Mouse (Mus musculus): ENCODE data around the gene Zpr1.

The Zpr1 gene

DNA sequence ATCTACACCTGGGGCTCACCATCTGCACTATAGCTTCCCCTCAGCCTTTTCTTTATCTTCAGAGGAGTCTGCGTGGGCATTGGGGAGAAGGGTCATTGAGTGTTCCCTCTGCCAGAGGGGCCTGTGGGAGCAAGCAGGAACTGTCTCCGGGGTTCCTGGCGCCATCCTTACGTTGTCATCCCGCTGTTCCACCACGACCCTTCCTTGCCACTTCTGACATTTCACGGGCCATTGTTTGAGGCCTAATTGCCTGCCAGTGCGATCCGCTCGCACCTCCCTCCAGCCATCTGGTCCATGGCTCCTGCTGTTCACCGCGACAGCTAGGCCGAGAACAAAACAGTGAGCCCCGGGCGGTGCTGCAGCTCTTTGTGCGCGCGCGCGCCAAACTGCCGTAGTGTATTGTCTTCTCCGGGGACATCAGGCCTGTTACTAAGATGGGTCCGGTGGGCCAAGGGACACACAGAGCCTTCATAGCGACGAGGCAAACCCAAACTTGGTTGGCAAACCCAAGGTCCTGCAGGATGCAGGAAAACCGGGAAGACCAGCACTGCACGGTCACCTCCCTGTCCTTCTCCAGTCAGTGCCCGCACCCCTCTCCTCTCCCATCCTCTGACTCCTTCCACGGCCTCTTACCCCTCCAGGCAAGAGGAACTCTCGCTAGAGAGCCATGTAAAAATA lies 55.8 kb downstream of the Zpr1 start:
- peak; percentile 11 for DNase-seq (ENCODE audit: low read depth, low spot score)

DNA sequence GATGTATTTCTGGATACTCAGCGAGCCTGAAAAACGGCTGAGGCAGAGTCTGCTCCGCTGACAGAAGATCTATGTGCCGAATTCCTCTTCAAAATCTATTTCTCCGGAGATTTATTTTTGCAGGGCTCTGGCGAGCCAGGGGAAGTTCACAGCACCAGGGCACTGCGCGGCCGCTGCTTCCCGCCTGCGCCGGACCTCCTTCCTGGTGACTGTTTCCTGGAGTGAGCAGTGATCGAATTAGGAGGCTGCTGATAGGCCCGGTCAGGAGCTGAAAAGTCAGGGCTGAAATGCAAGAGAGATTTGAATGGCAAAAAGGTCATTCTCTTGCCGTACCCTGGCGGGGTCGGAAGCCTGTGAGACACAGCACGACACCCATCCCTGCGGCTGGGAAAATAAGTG lies 56.4 kb downstream of the Zpr1 start:
- DNase-seq (ENCODE audit: low read depth, low spot score) = no peak

DNA sequence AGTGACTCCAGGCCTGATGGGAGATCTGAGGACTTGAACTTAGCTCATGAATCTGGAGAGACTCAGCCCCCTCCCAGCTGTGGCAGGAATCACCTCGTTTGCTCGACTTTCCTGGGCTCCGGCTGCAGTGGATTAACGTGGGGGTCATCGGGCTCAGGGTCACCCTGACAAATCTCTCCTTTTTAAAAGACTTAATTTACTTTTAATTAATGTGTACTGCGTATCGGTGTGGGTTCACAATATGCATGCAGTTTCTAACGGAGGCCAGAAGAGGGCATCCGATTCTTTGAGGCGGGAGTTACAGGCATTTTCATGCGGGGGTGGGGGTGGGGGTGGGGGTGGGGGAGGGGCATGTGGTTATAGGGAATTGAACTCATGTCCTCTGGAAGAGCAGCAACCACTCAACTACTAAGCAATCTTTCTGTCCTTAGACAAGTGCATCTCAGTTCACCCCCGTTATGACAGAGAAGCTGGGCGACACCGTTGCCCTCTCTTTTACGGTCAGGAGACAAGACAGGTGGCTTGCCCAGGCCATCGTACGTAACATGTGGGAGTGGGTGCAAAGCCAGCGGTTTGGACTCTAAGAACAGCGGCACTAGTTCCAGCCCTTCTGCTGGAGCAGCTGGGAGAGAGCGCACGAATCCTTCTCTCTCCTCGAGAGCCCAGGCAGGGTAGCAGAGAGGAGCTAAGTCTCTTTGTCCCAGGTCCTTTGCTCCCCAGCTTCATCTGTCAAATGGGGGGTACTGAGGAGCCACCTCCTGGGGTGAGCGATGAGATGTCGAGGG lies 57.1 kb downstream of the Zpr1 start:
- no peak for DNase-seq (ENCODE audit: low read depth, low spot score)

DNA sequence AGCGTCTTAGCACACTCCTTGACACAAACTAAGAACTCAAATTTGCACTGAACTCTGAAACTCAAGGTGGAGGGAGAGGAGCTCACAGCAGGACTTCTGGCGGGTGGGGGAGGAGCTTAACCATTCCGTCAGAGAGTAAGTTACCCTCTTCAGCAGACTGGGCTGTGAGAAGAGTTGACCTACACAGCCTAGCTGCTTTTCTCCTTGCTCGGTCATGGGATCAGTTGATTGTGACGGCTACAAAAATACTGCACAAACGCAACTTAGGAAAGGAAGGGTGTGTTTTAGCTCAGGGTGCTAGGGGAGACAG lies 57.7 kb downstream of the Zpr1 start:
- no peak for DNase-seq (ENCODE audit: low read depth, low spot score)

DNA sequence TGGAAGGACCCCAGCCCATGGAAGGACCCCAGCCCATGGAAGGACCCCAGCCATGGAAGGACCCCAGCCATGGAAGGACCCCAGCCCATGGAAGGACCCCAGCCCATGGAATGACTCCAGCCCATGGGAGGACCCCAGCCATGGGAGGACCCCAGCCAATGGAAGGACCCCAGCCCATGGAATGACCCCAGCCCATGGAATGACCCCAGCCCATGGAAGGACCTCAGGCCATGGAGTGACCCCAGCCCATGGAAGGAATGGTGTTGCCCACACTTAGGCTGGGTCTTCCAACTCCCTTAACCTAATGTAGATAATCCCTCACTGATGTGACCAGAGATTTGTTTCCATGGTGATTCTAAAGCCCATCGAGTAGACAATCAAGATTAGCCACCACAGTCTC lies 58.4 kb downstream of the Zpr1 start:
- DNase-seq (ENCODE audit: low read depth, low spot score) = no peak
